Mouse (Mus musculus): ENCODE measurements around the gene Ms4a10. TPM values are rescaled to one million over a fixed set of nuclear protein-coding genes. Genes with fewer than 3 reads are reported as not detected.

The Ms4a10 gene
- polyA plus RNA-seq (2014; fragmentation: Illumina TruSeq; extraction: RNeasy Lipid Tissue Mini Kit (QIAGEN cat#74804); ENCODE audit: low read depth, low replicate concordance): not detected

DNA sequence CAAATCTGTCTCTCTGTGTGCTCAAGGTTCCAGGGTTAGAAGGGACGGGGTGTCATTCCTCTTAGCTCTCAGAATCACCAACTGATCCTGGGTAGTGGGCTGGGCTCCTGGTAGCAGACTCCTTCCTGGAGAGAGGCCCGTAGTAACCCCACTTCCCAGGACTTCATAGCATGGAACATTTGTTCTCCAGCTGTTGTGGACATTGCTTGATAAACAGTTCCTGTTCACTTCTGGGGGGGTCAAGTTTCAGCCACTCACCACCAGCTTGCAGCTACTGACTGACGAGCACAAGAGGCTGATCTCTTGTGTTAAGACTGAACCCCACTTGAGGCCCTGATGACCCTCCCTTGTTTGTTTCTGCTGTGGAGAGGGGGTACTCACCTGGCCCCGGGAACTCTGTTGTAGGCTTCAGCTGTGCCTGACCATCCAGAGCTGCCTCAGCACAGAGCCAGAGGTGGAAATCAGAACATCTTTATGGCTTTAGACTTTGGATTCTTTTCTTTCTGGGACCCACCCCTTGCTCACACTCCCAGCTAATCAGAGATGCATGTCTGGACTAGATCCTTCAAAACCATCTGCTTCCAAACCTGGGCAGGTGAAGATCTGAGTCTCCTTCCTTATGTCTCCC is at the start of gene Ms4a10:
Gene Ms4a10 (minus strand): TSS at position 433 of the 628 bp plus-strand sequence.

DNA sequence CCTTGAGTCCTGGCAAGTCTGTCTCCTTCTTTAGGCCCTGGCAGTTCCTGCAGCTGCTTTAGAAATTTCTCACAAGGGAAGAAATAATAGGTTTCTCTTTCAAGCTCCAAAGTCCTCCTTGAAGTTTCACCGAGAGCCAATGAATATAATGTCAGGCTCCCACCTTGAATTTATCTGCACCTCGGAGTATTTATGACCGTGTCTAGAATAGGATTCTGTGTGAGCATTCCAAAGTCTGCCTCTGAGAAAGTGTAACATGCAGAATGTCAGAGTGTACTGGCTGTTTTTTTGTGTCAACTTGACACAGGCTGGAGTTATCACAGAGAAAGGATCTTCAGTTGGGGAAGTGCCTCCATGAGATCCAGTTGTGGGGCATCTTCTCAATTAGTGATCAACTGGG is 43.4 kb upstream of the Ms4a10 start, which contains the start of gene Ms4a18:
Gene Ms4a18 (minus strand): TSS at position 141 of the 400 bp plus-strand sequence.

DNA sequence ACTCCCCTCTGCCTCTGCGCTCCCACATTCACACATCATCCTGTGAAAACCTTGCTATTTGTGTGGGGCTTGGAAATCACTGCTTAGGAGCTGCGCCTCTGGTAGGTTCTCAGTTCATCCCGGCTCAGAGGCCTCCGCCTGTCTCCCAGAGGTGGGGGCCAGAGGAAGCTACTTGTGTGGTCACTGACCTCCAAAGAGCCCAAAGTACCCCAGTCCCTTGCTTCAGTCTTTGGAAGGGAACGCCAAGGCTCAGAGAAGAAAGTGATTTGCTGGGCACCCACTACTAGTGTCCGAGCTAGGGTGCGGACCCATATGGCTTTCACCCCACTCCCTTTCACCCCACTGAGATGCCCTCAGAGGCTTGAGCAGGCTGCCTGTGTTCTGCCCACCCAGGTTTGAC is 18.7 kb upstream of the Ms4a10 start, which contains the start of gene Ms4a15:
Gene Ms4a15 (minus strand): TSS at position 101 of the 400 bp plus-strand sequence.

DNA sequence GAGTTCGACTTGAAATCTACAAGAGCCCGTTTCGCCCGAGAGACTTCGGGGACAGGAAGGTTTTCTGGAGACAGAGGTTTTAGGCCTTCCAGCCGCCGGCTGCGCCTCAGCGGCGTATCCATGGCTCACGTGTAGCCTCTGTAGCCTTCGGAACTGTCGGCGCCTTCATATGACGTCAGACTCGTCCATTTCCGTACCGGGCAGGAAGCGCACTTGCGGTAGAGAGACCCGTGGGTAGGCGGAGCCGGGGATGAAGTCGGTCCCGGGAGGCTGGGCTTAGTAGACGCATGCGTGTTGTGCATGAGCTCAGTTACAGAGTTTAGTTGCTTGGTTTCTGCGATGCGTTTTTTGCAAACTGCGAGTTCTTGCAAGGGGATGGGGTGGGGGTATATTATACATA is 25.4 kb downstream of the Ms4a10 start, which contains the start of gene Ccdc86:
Gene Ccdc86 (minus strand): TSS at position 155 of the 400 bp plus-strand sequence.

DNA sequence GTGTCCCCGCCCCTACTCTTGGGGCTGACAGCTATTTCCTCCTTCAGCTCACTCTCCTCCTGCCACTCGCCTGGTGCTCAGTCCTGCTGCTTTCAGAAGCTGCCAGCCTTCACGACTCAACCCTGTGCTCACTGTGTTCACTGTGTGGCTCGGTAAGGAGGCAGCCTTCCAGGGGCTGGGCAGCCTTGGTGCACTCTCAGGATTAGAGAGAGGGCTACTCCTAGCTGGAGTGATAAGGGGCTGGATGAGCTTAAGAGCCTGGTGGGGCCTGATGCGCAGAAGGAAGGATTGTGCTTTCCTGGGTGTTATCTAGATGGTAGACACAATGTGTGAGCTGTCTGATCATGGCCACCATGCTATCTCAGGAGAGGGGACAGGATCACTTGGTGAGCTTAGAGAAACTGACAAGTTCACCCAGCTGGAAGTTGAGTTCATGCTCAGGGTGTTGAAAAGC is 37.3 kb downstream of the Ms4a10 start, which contains the start of gene Ptgdr2:
Gene Ptgdr2 (plus strand): TSS at position 51 of the 454 bp plus-strand sequence.

DNA sequence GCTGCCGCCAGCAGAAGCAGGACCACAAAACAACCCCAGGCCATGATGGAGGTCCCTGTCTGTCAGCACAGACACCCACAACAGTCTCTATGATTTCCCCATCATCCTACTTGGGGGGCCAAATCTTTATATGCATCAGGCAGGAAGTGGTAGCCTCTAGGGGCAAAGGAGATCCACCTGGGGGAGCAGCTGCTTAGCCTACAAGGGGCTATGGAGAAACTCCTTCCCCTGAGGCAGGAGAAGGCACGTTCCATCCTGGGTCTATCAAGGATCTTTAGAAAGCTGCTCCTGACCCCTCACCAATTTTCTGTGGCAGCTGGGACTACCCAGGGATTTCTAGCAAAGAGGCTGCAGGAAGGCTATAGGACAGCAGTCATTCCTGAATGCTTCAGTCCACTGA is 53.9 kb downstream of the Ms4a10 start, which contains the start of gene Zp1:
Gene Zp1 (minus strand): TSS at position 101 of the 400 bp plus-strand sequence.

Other genes starting within 250 kb of the Ms4a10 start
- gene Cd5, start 235.7 kb downstream of the Ms4a10 start, polyA plus RNA-seq (2014; fragmentation: Illumina TruSeq; extraction: RNeasy Lipid Tissue Mini Kit (QIAGEN cat#74804); ENCODE audit: low read depth, low replicate concordance): 0.87 TPM
- gene Cd6, start 144.6 kb downstream of the Ms4a10 start, polyA plus RNA-seq (2014; fragmentation: Illumina TruSeq; extraction: RNeasy Lipid Tissue Mini Kit (QIAGEN cat#74804); ENCODE audit: low read depth, low replicate concordance): 0.94 TPM
- 3.3 TPM for gene Slc15a3, start 134.9 kb downstream of the Ms4a10 start, polyA plus RNA-seq (2014; fragmentation: Illumina TruSeq; extraction: RNeasy Lipid Tissue Mini Kit (QIAGEN cat#74804); ENCODE audit: low read depth, low replicate concordance)
- gene Tmem132a, start 104.7 kb downstream of the Ms4a10 start, polyA plus RNA-seq (2014; fragmentation: Illumina TruSeq; extraction: RNeasy Lipid Tissue Mini Kit (QIAGEN cat#74804); ENCODE audit: low read depth, low replicate concordance): 7.4 TPM
- gene Tmem109, start 92.7 kb downstream of the Ms4a10 start, polyA plus RNA-seq (2014; fragmentation: Illumina TruSeq; extraction: RNeasy Lipid Tissue Mini Kit (QIAGEN cat#74804); ENCODE audit: low read depth, low replicate concordance): 79.0 TPM
- 94.9 TPM for gene Prpf19, start 79.4 kb downstream of the Ms4a10 start, polyA plus RNA-seq (2014; fragmentation: Illumina TruSeq; extraction: RNeasy Lipid Tissue Mini Kit (QIAGEN cat#74804); ENCODE audit: low read depth, low replicate concordance)
- gene Zp1, start 54.0 kb downstream of the Ms4a10 start, polyA plus RNA-seq (2014; fragmentation: Illumina TruSeq; extraction: RNeasy Lipid Tissue Mini Kit (QIAGEN cat#74804); ENCODE audit: low read depth, low replicate concordance): not detected
- gene Ptgdr2, start 37.5 kb downstream of the Ms4a10 start, polyA plus RNA-seq (2014; fragmentation: Illumina TruSeq; extraction: RNeasy Lipid Tissue Mini Kit (QIAGEN cat#74804); ENCODE audit: low read depth, low replicate concordance): not detected
- 8.0 TPM for gene Ccdc86, start 25.4 kb downstream of the Ms4a10 start, polyA plus RNA-seq (2014; fragmentation: Illumina TruSeq; extraction: RNeasy Lipid Tissue Mini Kit (QIAGEN cat#74804); ENCODE audit: low read depth, low replicate concordance)
- gene Ms4a15, start 18.6 kb upstream of the Ms4a10 start, polyA plus RNA-seq (2014; fragmentation: Illumina TruSeq; extraction: RNeasy Lipid Tissue Mini Kit (QIAGEN cat#74804); ENCODE audit: low read depth, low replicate concordance): not detected
- not detected for gene Ms4a18, start 43.4 kb upstream of the Ms4a10 start, polyA plus RNA-seq (2014; fragmentation: Illumina TruSeq; extraction: RNeasy Lipid Tissue Mini Kit (QIAGEN cat#74804); ENCODE audit: low read depth, low replicate concordance)
- 5.2 TPM for gene Ms4a8a, start 106.4 kb upstream of the Ms4a10 start, polyA plus RNA-seq (2014; fragmentation: Illumina TruSeq; extraction: RNeasy Lipid Tissue Mini Kit (QIAGEN cat#74804); ENCODE audit: low read depth, low replicate concordance)
- gene 1700017D01Rik, start 156.2 kb upstream of the Ms4a10 start, polyA plus RNA-seq (2014; fragmentation: Illumina TruSeq; extraction: RNeasy Lipid Tissue Mini Kit (QIAGEN cat#74804); ENCODE audit: low read depth, low replicate concordance): 4.1 TPM
- 3.5 TPM for gene 1700025F22Rik, start 190.7 kb upstream of the Ms4a10 start, polyA plus RNA-seq (2014; fragmentation: Illumina TruSeq; extraction: RNeasy Lipid Tissue Mini Kit (QIAGEN cat#74804); ENCODE audit: low read depth, low replicate concordance)
- gene Ms4a13, start 222.1 kb upstream of the Ms4a10 start, polyA plus RNA-seq (2014; fragmentation: Illumina TruSeq; extraction: RNeasy Lipid Tissue Mini Kit (QIAGEN cat#74804); ENCODE audit: low read depth, low replicate concordance): 2.7 TPM